Mouse (Mus musculus) ES-Bruce4 (cell line): ENCODE results near the gene Tubd1.

Source experiments
- CTCF ChIP-seq: IDR thresholded peaks from one replicate; pipeline ENCODE4 v1.8.1; 2011; ENCODE audit warnings: low read depth, low read length
- POLR2A ChIP-seq: IDR thresholded peaks from one replicate; pipeline ENCODE4 v1.8.1; 2011; ENCODE audit warnings: low read length; ENCODE audit not compliant: insufficient read depth

- TF ChIP-seq CTCF, result no peak
- TF ChIP-seq POLR2A, result no peak
Observed at GRCm38 (mm10) chr11:86592993-86593392, 48.2 kb downstream of the Tubd1 start.
